ENCODE assay signal across 8 mouse cellular contexts in the genomic region with DNA sequence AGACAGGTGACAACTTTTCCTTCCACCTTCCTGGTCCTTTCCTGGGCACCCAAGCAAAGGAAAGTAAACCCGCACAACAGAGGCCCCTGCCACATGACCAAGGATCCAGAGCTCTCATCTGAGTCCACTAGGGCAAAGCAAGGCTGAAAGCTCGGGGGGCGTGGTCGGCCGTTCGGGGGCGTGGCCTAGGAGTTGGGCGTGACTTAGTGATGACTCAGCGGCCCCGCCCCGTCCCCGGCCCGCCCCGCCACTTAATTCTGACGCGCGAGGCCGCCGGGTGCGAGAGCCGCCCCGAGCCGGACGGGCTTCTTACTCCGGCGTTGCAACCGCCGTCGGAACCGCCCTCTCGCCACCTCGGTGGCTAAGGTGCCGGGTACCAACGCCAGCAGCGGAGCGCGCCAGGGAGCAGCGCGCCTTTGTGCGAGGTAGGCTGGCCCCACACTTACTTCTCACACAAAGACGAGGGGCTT.
DNase-seq lines count a peak whose midpoint lies in the region; ATAC-seq lines count a peak whose summit lies in the region.

No protein-coding gene starts in this region.

- H3K9me3 ChIP-seq in embryonic facial prominence, embryonic 13.5 days: no peaks in the 10 kb centered on the region
- H3K9me3 ChIP-seq in limb, embryonic 10.5 days (replicated peaks): no peaks in the 10 kb centered on the region
- no peaks in the 10 kb centered on the region for H3K9me3 ChIP-seq in midbrain, embryonic 12.5 days

- peak overlapping the region; percentile 97 for H3K4me3 ChIP-seq in embryonic facial prominence, embryonic 13.5 days
- peak overlapping the region; percentile 98 for H3K4me3 ChIP-seq in limb, embryonic 10.5 days
- peak overlapping the region; percentile 92 for H3K4me3 ChIP-seq in midbrain, embryonic 12.5 days

- peak overlapping the region; percentile 79 for H3K4me2 ChIP-seq in embryonic facial prominence, embryonic 13.5 days
- H3K4me2 ChIP-seq in midbrain, embryonic 12.5 days (replicated peaks): peak overlapping the region; percentile 63

- peak overlapping the region; percentile 85 for H3K27ac ChIP-seq in embryonic facial prominence, embryonic 13.5 days
- peak overlapping the region; percentile 97 for H3K27ac ChIP-seq in limb, embryonic 10.5 days
- H3K27ac ChIP-seq in midbrain, embryonic 12.5 days (replicated peaks): peak overlapping the region; percentile 81

- peak overlapping the region; percentile 97 for H3K9ac ChIP-seq in embryonic facial prominence, embryonic 13.5 days
- H3K9ac ChIP-seq in midbrain, embryonic 12.5 days (replicated peaks): peak overlapping the region; percentile 95

- H3K27me3 ChIP-seq in embryonic facial prominence, embryonic 13.5 days: no peaks in the 10 kb centered on the region
- H3K27me3 ChIP-seq in limb, embryonic 10.5 days (ENCODE audit: low read depth, poor library complexity, severe bottlenecking): no peaks in the 10 kb centered on the region
- no peaks in the 10 kb centered on the region; the same call in 1 of the 2 replicates for H3K27me3 ChIP-seq in midbrain, embryonic 12.5 days

- no peaks in the 10 kb centered on the region for H3K36me3 ChIP-seq in embryonic facial prominence, embryonic 13.5 days
- H3K36me3 ChIP-seq in limb, embryonic 10.5 days: no peaks in the 10 kb centered on the region
- no peaks in the 10 kb centered on the region for H3K36me3 ChIP-seq in midbrain, embryonic 12.5 days

- peak; percentile 87 for ATAC-seq in embryonic facial prominence, embryonic 13.5 days (ENCODE audit: insufficient number of reproducible peaks, insufficient read depth, low FRiP score, low TSS enrichment, low read depth)
- ATAC-seq in midbrain, embryonic 12.5 days (ENCODE audit: low FRiP score, low read depth): peak; percentile 94

- peak; percentile 93 to 96 for DNase-seq in adrenal gland, postnatal 36 days
- peak; percentile 92 to 96 for DNase-seq in heart, adult 18-20 months
- DNase-seq in kidney, adult 18-20 months: peak; percentile 100
- peak; percentile 99 for DNase-seq in limb, embryonic 10.5 days (ENCODE audit: low spot score)
- DNase-seq in skeletal muscle tissue, adult 2 months (ENCODE audit: low read depth, low spot score): peak; percentile 80
- no peak for DNase-seq in MN1 (ENCODE audit: low spot score)

- peaks cover 43% of the 10 kb centered on the region for H3K4me1 ChIP-seq in embryonic facial prominence, embryonic 13.5 days
- peaks cover 27% of the 10 kb centered on the region for H3K4me1 ChIP-seq in limb, embryonic 10.5 days
- peaks cover 33% of the 10 kb centered on the region for H3K4me1 ChIP-seq in midbrain, embryonic 12.5 days

- WGBS in embryonic facial prominence, embryonic 13.5 days: under 1% methylated on average over 41 of the region's 41 CpGs
- WGBS in limb, embryonic 10.5 days: 1% methylated on average over 41 of the region's 41 CpGs
- WGBS in midbrain, embryonic 12.5 days: under 1% methylated on average over 39 of the region's 41 CpGs
